ENCODE assay signal across 8 mouse cellular contexts in the genomic region with DNA sequence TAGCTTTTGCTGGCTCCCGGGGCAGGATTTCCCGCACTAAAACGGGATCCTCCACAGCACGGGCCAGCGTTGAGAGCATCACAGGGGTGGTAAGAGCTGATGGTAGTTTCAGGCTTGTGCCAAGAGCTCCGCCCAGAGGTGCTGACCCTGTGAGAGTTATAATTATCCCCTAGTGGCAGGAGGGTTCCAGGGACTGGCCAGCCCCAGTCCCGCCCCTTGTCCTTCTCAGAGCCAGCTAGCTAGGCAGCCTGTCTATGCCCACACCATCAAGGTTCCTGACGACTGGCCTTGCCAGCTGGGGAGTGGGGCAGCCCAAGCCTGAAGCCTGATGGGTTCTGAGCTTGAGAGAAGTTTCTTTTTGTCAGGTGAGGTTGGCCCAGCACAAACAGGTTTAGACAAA. TPM values are rescaled to one million over a fixed set of nuclear protein-coding genes. Genes with fewer than 3 reads are reported as not detected.
DNase-seq lines count a peak whose midpoint lies in the region; ATAC-seq lines count a peak whose summit lies in the region.

No protein-coding gene starts in this region.

- 16% methylated on average over 8 of the region's 8 CpGs for WGBS in embryonic facial prominence, embryonic 13.5 days

- peaks cover 34% of the 10 kb centered on the region for H3K4me1 ChIP-seq in embryonic facial prominence, embryonic 13.5 days

- no peak for ATAC-seq in embryonic facial prominence, embryonic 13.5 days (ENCODE audit: insufficient number of reproducible peaks, insufficient read depth, low FRiP score, low TSS enrichment, low read depth)
- peak; percentile 14; the same call in 1 of the 2 replicates for ATAC-seq in megakaryocyte-erythroid progenitor cell, adult 5-6 weeks (replicated peaks; ENCODE audit: low FRiP score, low TSS enrichment, poor library complexity, severe bottlenecking)
- no peak for ATAC-seq in erythroid progenitor cell, adult 5-6 weeks (replicated peaks; ENCODE audit: low FRiP score, poor library complexity, severe bottlenecking)

- H3K36me3 ChIP-seq in embryonic facial prominence, embryonic 13.5 days = peaks cover 27% of the 10 kb centered on the region

- H3K27ac ChIP-seq in embryonic facial prominence, embryonic 13.5 days = no peak overlapping the region

- H3K4me3 ChIP-seq in embryonic facial prominence, embryonic 13.5 days = no peak overlapping the region

- intact Hi-C loops in left cerebral cortex, postnatal 4 days (cut with DNase I) = no loop called here

- DNase-seq in ovary, postnatal 36 days (ENCODE audit: low spot score) = peak; percentile 67
- no peak for DNase-seq in ovary, postnatal 10 days (ENCODE audit: low spot score)
- peak; percentile 47 for DNase-seq in kidney, adult 18-20 months
- DNase-seq in left cerebral cortex, postnatal 4 days = no peak
- DNase-seq in frontal cortex, postnatal 14 days (ENCODE audit: low spot score in 2 of 2) = no peak

- H3K9ac ChIP-seq in embryonic facial prominence, embryonic 13.5 days = 0 out of 2 replicates have a peak overlapping the region, but pooled peaks have one; percentile 11

- no peaks in the 10 kb centered on the region for H3K9me3 ChIP-seq in embryonic facial prominence, embryonic 13.5 days

- peaks cover 21% of the 10 kb centered on the region for H3K27me3 ChIP-seq in embryonic facial prominence, embryonic 13.5 days

- H3K4me2 ChIP-seq in embryonic facial prominence, embryonic 13.5 days = no peak overlapping the region

RNA-seq across cellular contexts. Expression of gene Rbm38, which starts 1.7 kb away (rescaled TPM):
- 24.2 and 25.8 TPM in 2 replicates for polyA plus RNA-seq in embryonic facial prominence, embryonic 13.5 days (2015; fragmentation: Nextera tagmentation; extraction: Ambion mirVana)
- 191 and 218 TPM in 2 replicates for total RNA-seq in megakaryocyte-erythroid progenitor cell, adult 5-6 weeks (2014; fragmentation: Nextera tagmentation)
- 38.9 and 116 TPM in 2 replicates for total RNA-seq in megakaryocyte-erythroid progenitor cell, adult 5-6 weeks (2017)
- total RNA-seq in left cerebral cortex, postnatal 4 days (2021) = 1 to 10 TPM; 7.5 to 8.1 TPM
- total RNA-seq in erythroid progenitor cell, adult 5-6 weeks (2015; ENCODE audit: low replicate concordance) = 671 and 849 TPM in 2 replicates
- total RNA-seq in erythroid progenitor cell, adult 5-6 weeks (2017; ENCODE audit: low replicate concordance) = 216 and 291 TPM in 2 replicates

RNA-seq across cellular contexts. Expression of gene Rae1, which starts 18.7 kb away (rescaled TPM):
- polyA plus RNA-seq in embryonic facial prominence, embryonic 13.5 days (2015; fragmentation: Nextera tagmentation; extraction: Ambion mirVana) = 137 and 148 TPM in 2 replicates
- 142 and 149 TPM in 2 replicates for total RNA-seq in megakaryocyte-erythroid progenitor cell, adult 5-6 weeks (2014; fragmentation: Nextera tagmentation)
- total RNA-seq in megakaryocyte-erythroid progenitor cell, adult 5-6 weeks (2017) = 79.4 and 102 TPM in 2 replicates
- 10 to 100 TPM; 85.7 to 98.0 TPM for total RNA-seq in left cerebral cortex, postnatal 4 days (2021)
- 42.3 and 93.0 TPM in 2 replicates for total RNA-seq in erythroid progenitor cell, adult 5-6 weeks (2015; ENCODE audit: low replicate concordance)
- 40.6 and 66.0 TPM in 2 replicates for total RNA-seq in erythroid progenitor cell, adult 5-6 weeks (2017; ENCODE audit: low replicate concordance)

RNA-seq across cellular contexts. Expression of gene Spo11, which starts 41.1 kb away (rescaled TPM):
- 2.8 and 3.9 TPM in 2 replicates for polyA plus RNA-seq in embryonic facial prominence, embryonic 13.5 days (2015; fragmentation: Nextera tagmentation; extraction: Ambion mirVana)
- 2.1 and 2.6 TPM in 2 replicates for total RNA-seq in megakaryocyte-erythroid progenitor cell, adult 5-6 weeks (2014; fragmentation: Nextera tagmentation)
- 0.53 TPM in 1 of 2 replicates, not detected in the other for total RNA-seq in megakaryocyte-erythroid progenitor cell, adult 5-6 weeks (2017)
- under 1 TPM; 0.44 to 0.74 TPM for total RNA-seq in left cerebral cortex, postnatal 4 days (2021)
- not detected in 2 replicates for total RNA-seq in erythroid progenitor cell, adult 5-6 weeks (2015; ENCODE audit: low replicate concordance)
- not detected in 2 replicates for total RNA-seq in erythroid progenitor cell, adult 5-6 weeks (2017; ENCODE audit: low replicate concordance)

Comparison
In these comparisons a context has a peak if more than half of its experiments do, and no peak if none do; other contexts are left out.
1. DNase-seq: peak in ovary, postnatal 36 days (single experiment) and kidney, adult 18-20 months (single experiment); none in ovary, postnatal 10 days (single experiment), left cerebral cortex, postnatal 4 days (single experiment) and frontal cortex, postnatal 14 days (0 of 2).
2. RNA of gene Rbm38, which starts 1.7 kb away (total RNA-seq): 216 to 849 TPM in erythroid progenitor cell, adult 5-6 weeks and 38.9 to 218 TPM in megakaryocyte-erythroid progenitor cell, adult 5-6 weeks; 7.5 to 8.1 TPM in left cerebral cortex, postnatal 4 days; every median in the first group is over 4 times any median in the second.